Mouse (Mus musculus): ENCODE measurements at regions not wholly inside any gene's neighbourhood (a gene's known extent, or its start where the extent isn't known, plus 50 kb on each side); places are given as distances from the start of the nearest gene placed in this dataset.

GRCm38 (mm10) chr6:55580036-55580435 is 101.0 kb downstream of the Neurod6 start:
- no peaks in the 10 kb centered on the region for H3K27me3 ChIP-seq (ENCODE audit: control insufficient read depth, insufficient read depth, low read length)
- no peaks in the 10 kb centered on the region for H3K9me3 ChIP-seq (ENCODE audit: control insufficient read depth, low read length)
- H3K9ac ChIP-seq (ENCODE audit: low read length), result no peak overlapping the region
- H3K4me2 ChIP-seq (ENCODE audit: low read depth, severe bottlenecking), result no peak overlapping the region
- no peak overlapping the region for H3K4me3 ChIP-seq (ENCODE audit: low read depth, low read length)
- no peaks in the 10 kb centered on the region for H3K36me3 ChIP-seq (ENCODE audit: control insufficient read depth, insufficient read depth, low read length)
- H3K4me1 ChIP-seq (ENCODE audit: control insufficient read depth, insufficient read depth, low read length), result no peaks in the 10 kb centered on the region
- DNase-seq (ENCODE audit: low spot score), result no peak
- H3K27ac ChIP-seq (replicated peaks; ENCODE audit: low read depth, low read length), result no peak overlapping the region
- no peak for ATAC-seq (ENCODE audit: insufficient number of reproducible peaks, low FRiP score, low TSS enrichment, low read depth)
- WGBS, result 27% methylated on average over 5 of the region's 5 CpGs

- Histone ChIP-seq H3K27me3 (ENCODE audit: control insufficient read depth, insufficient read depth, low read length) (no peaks in the 10 kb centered on the region), H3K9ac (ENCODE audit: low read length) (no peak overlapping the region), H3K9me3 (ENCODE audit: control insufficient read depth, low read length) (no peaks in the 10 kb centered on the region), H3K4me1 (ENCODE audit: control insufficient read depth, insufficient read depth, low read length) (no peaks in the 10 kb centered on the region), H3K4me2 (ENCODE audit: low read depth, severe bottlenecking) (no peak overlapping the region), H3K27ac (replicated peaks; ENCODE audit: low read depth, low read length) (no peak overlapping the region), H3K36me3 (ENCODE audit: control insufficient read depth, insufficient read depth, low read length) (no peaks in the 10 kb centered on the region), H3K4me3 (ENCODE audit: low read depth, low read length) (no peak overlapping the region)
- ATAC-seq (ENCODE audit: insufficient number of reproducible peaks, low FRiP score, low TSS enrichment, low read depth) (no peak), DNase-seq (ENCODE audit: low spot score) (peak; percentile 13)
- WGBS, result 81% methylated on average over 9 of the region's 9 CpGs
These were observed 101.5 kb downstream of the Neurod6 start for GRCm38 (mm10) chr6:55579611-55580010.

- Histone ChIP-seq H3K27ac (replicated peaks; ENCODE audit: low read depth, low read length) (no peak overlapping the region), H3K4me3 (ENCODE audit: low read depth, low read length) (no peak overlapping the region), H3K4me1 (ENCODE audit: control insufficient read depth, insufficient read depth, low read length) (no peaks in the 10 kb centered on the region), H3K9ac (ENCODE audit: low read length) (no peak overlapping the region), H3K27me3 (ENCODE audit: control insufficient read depth, insufficient read depth, low read length) (no peaks in the 10 kb centered on the region), H3K9me3 (ENCODE audit: control insufficient read depth, low read length) (no peaks in the 10 kb centered on the region), H3K4me2 (ENCODE audit: low read depth, severe bottlenecking) (no peak overlapping the region), H3K36me3 (ENCODE audit: control insufficient read depth, insufficient read depth, low read length) (no peaks in the 10 kb centered on the region)
- no peak for DNase-seq (ENCODE audit: low spot score)
- 56% methylated on average over 5 of the region's 5 CpGs for WGBS
- no peak for ATAC-seq (ENCODE audit: insufficient number of reproducible peaks, low FRiP score, low TSS enrichment, low read depth)
These were observed 102.0 kb downstream of the Neurod6 start for GRCm38 (mm10) chr6:55579105-55579504.

- DNase-seq (ENCODE audit: low spot score) (no peak), ATAC-seq (ENCODE audit: insufficient number of reproducible peaks, low FRiP score, low TSS enrichment, low read depth) (no peak)
- H3K27me3 ChIP-seq (ENCODE audit: control insufficient read depth, insufficient read depth, low read length), result no peaks in the 10 kb centered on the region
- no peaks in the 10 kb centered on the region for H3K9me3 ChIP-seq (ENCODE audit: control insufficient read depth, low read length)
- H3K4me2 ChIP-seq (ENCODE audit: low read depth, severe bottlenecking), result no peak overlapping the region
- H3K4me3 ChIP-seq (ENCODE audit: low read depth, low read length), result no peak overlapping the region
- H3K36me3 ChIP-seq (ENCODE audit: control insufficient read depth, insufficient read depth, low read length), result no peaks in the 10 kb centered on the region
- 83% methylated on average over 1 of the region's 1 CpGs for WGBS
- H3K27ac ChIP-seq (replicated peaks; ENCODE audit: low read depth, low read length), result no peak overlapping the region
- no peak overlapping the region for H3K9ac ChIP-seq (ENCODE audit: low read length)
- H3K4me1 ChIP-seq (ENCODE audit: control insufficient read depth, insufficient read depth, low read length), result no peaks in the 10 kb centered on the region
These were observed 103.0 kb downstream of the Neurod6 start for GRCm38 (mm10) chr6:55578051-55578450.

- H3K4me1 ChIP-seq (ENCODE audit: control insufficient read depth, insufficient read depth, low read length), result no peaks in the 10 kb centered on the region
- H3K36me3 ChIP-seq (ENCODE audit: control insufficient read depth, insufficient read depth, low read length), result no peaks in the 10 kb centered on the region
- no peaks in the 10 kb centered on the region for H3K27me3 ChIP-seq (ENCODE audit: control insufficient read depth, insufficient read depth, low read length)
- H3K9ac ChIP-seq (ENCODE audit: low read length), result no peak overlapping the region
- no peak for DNase-seq (ENCODE audit: low spot score)
- ATAC-seq (ENCODE audit: insufficient number of reproducible peaks, low FRiP score, low TSS enrichment, low read depth), result no peak
- no peak overlapping the region for H3K27ac ChIP-seq (replicated peaks; ENCODE audit: low read depth, low read length)
- 96% methylated on average over 2 of the region's 2 CpGs for WGBS
- no peak overlapping the region for H3K4me3 ChIP-seq (ENCODE audit: low read depth, low read length)
- no peaks in the 10 kb centered on the region for H3K9me3 ChIP-seq (ENCODE audit: control insufficient read depth, low read length)
- no peak overlapping the region for H3K4me2 ChIP-seq (ENCODE audit: low read depth, severe bottlenecking)
These were observed 113.5 kb downstream of the Neurod6 start for GRCm38 (mm10) chr6:55567521-55567920.

- H3K9ac ChIP-seq (ENCODE audit: low read length), result no peak overlapping the region
- H3K27me3 ChIP-seq (ENCODE audit: control insufficient read depth, insufficient read depth, low read length), result no peaks in the 10 kb centered on the region
- no peaks in the 10 kb centered on the region for H3K9me3 ChIP-seq (ENCODE audit: control insufficient read depth, low read length)
- no peak overlapping the region for H3K27ac ChIP-seq (replicated peaks; ENCODE audit: low read depth, low read length)
- no peaks in the 10 kb centered on the region for H3K4me1 ChIP-seq (ENCODE audit: control insufficient read depth, insufficient read depth, low read length)
- DNase-seq (ENCODE audit: low spot score) (no peak), ATAC-seq (ENCODE audit: insufficient number of reproducible peaks, low FRiP score, low TSS enrichment, low read depth) (no peak)
- no peak overlapping the region for H3K4me2 ChIP-seq (ENCODE audit: low read depth, severe bottlenecking)
- 77% methylated on average over 14 of the region's 14 CpGs for WGBS
- H3K36me3 ChIP-seq (ENCODE audit: control insufficient read depth, insufficient read depth, low read length), result no peaks in the 10 kb centered on the region
- no peak overlapping the region for H3K4me3 ChIP-seq (ENCODE audit: low read depth, low read length)
These were observed 113.8 kb downstream of the Adcyap1r1 start for GRCm38 (mm10) chr6:55565260-55566209.

- H3K36me3 ChIP-seq (ENCODE audit: control insufficient read depth, insufficient read depth, low read length), result no peaks in the 10 kb centered on the region
- H3K9me3 ChIP-seq (ENCODE audit: control insufficient read depth, low read length), result no peaks in the 10 kb centered on the region
- no peak for ATAC-seq (ENCODE audit: insufficient number of reproducible peaks, low FRiP score, low TSS enrichment, low read depth)
- no peak for DNase-seq (ENCODE audit: low spot score)
- WGBS, result 69% methylated on average over 5 of the region's 5 CpGs
- H3K27me3 ChIP-seq (ENCODE audit: control insufficient read depth, insufficient read depth, low read length), result no peaks in the 10 kb centered on the region
- no peak overlapping the region for H3K4me3 ChIP-seq (ENCODE audit: low read depth, low read length)
- H3K4me2 ChIP-seq (ENCODE audit: low read depth, severe bottlenecking), result no peak overlapping the region
- no peak overlapping the region for H3K27ac ChIP-seq (replicated peaks; ENCODE audit: low read depth, low read length)
- no peak overlapping the region for H3K9ac ChIP-seq (ENCODE audit: low read length)
- H3K4me1 ChIP-seq (ENCODE audit: control insufficient read depth, insufficient read depth, low read length), result no peaks in the 10 kb centered on the region
These were observed 108.8 kb downstream of the Adcyap1r1 start for GRCm38 (mm10) chr6:55560606-55561005.

GRCm38 (mm10) chr6:55559797-55560196 is 108.0 kb downstream of the Adcyap1r1 start:
- Histone ChIP-seq H3K4me1 (ENCODE audit: control insufficient read depth, insufficient read depth, low read length) (no peaks in the 10 kb centered on the region), H3K27ac (replicated peaks; ENCODE audit: low read depth, low read length) (no peak overlapping the region), H3K9ac (ENCODE audit: low read length) (no peak overlapping the region), H3K27me3 (ENCODE audit: control insufficient read depth, insufficient read depth, low read length) (no peaks in the 10 kb centered on the region), H3K4me2 (ENCODE audit: low read depth, severe bottlenecking) (no peak overlapping the region), H3K9me3 (ENCODE audit: control insufficient read depth, low read length) (no peaks in the 10 kb centered on the region), H3K36me3 (ENCODE audit: control insufficient read depth, insufficient read depth, low read length) (no peaks in the 10 kb centered on the region), H3K4me3 (ENCODE audit: low read depth, low read length) (no peak overlapping the region)
- no peak for DNase-seq (ENCODE audit: low spot score)
- no peak for ATAC-seq (ENCODE audit: insufficient number of reproducible peaks, low FRiP score, low TSS enrichment, low read depth)
- 91% methylated on average over 11 of the region's 11 CpGs for WGBS
